Mouse (Mus musculus): ENCODE measurements at regions not wholly inside any gene's neighbourhood (a gene's known extent, or its start where the extent isn't known, plus 50 kb on each side); places are given as distances from the start of the nearest gene placed in this dataset.

GRCm38 (mm10) chr2:12764510-12764909 lies 159.3 kb upstream of the Pter start:
- no peak overlapping the region for H3K27ac ChIP-seq (replicated peaks)
- H3K4me2 ChIP-seq (replicated peaks): no peak overlapping the region
- H3K9me3 ChIP-seq: no peaks in the 10 kb centered on the region
- 84% methylated on average over 1 of the region's 1 CpGs for WGBS
- ATAC-seq (replicated peaks): no peak
- no peaks in the 10 kb centered on the region for H3K4me1 ChIP-seq
- no peak overlapping the region for H3K4me3 ChIP-seq
- no peaks in the 10 kb centered on the region for H3K36me3 ChIP-seq
- H3K27me3 ChIP-seq: no peaks in the 10 kb centered on the region
- H3K9ac ChIP-seq (replicated peaks): no peak overlapping the region

- Histone ChIP-seq H3K9ac (replicated peaks) (no peak overlapping the region), H3K4me2 (replicated peaks) (no peak overlapping the region), H3K36me3 (no peaks in the 10 kb centered on the region), H3K9me3 (no peaks in the 10 kb centered on the region), H3K4me1 (no peaks in the 10 kb centered on the region), H3K27ac (replicated peaks) (no peak overlapping the region), H3K4me3 (no peak overlapping the region), H3K27me3 (no peaks in the 10 kb centered on the region)
- WGBS: 74% methylated on average over 2 of the region's 2 CpGs
- ATAC-seq (replicated peaks): no peak
Measured at GRCm38 (mm10) chr2:12765336-12765735, 158.5 kb upstream of the Pter start.

GRCm38 (mm10) chr2:12776866-12777265 lies 147.0 kb upstream of the Pter start:
- H3K27me3 ChIP-seq: no peaks in the 10 kb centered on the region

DNA sequence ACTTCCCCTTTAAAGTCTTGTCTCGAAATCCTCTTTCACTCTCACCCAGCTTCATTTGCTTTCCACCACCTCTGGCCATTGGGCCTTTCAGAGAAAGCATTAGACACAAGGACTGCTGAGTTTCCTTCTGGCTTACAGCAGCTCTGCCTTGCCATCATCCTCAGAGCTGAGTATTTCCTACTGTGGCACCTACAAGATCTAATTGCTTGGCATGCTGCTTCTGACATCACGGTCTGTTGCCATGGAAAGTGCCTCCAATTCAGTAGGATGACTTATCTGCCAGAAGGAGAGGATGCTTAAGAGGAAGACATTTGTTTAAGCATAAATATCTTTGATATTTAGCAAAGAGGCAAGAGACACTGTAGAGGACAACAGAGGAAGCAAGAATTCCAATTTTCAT lies 146.1 kb upstream of the Pter start:
- Histone ChIP-seq H3K27ac (replicated peaks) (0 out of 2 replicates have a peak overlapping the region, but pooled peaks have one; percentile 17), H3K4me3 (no peak overlapping the region), H3K36me3 (no peaks in the 10 kb centered on the region), H3K9me3 (no peaks in the 10 kb centered on the region), H3K4me2 (replicated peaks) (no peak overlapping the region), H3K4me1 (no peaks in the 10 kb centered on the region), H3K9ac (replicated peaks) (no peak overlapping the region), H3K27me3 (no peaks in the 10 kb centered on the region)
- 67% methylated on average over 2 of the region's 2 CpGs for WGBS
- no peak for ATAC-seq (replicated peaks)

More at GRCm38 (mm10) chr2:12776866-12777265, 147.0 kb upstream of the Pter start:
- Histone ChIP-seq H3K4me3 (no peak overlapping the region), H3K27ac (replicated peaks) (0 out of 2 replicates have a peak overlapping the region, but pooled peaks have one; percentile 9), H3K9ac (replicated peaks) (no peak overlapping the region), H3K4me2 (replicated peaks) (no peak overlapping the region), H3K4me1 (no peaks in the 10 kb centered on the region), H3K9me3 (no peaks in the 10 kb centered on the region), H3K36me3 (no peaks in the 10 kb centered on the region)
- WGBS: 44% methylated on average over 3 of the region's 3 CpGs
- peak; percentile 74 for ATAC-seq (replicated peaks)

DNA sequence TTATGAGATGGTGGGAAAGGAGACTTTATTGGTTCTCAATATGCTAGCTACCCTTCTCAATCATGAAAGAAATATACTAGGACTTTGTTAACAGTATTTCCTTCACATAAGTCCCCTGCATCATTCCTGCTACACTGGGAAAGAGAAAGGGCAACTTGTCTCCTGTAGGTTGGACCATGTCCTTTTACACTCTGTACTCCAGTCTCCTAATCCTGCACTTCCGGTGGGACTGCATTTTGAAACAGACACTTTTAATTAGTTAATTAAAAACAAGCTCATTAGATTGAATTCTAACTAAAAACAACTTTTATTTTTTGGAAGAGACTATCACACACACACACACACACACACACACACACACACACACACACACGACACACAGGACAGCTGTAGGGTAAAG lies 131.2 kb upstream of the Pter start:
- H3K36me3 ChIP-seq: no peaks in the 10 kb centered on the region
- no peak overlapping the region for H3K27ac ChIP-seq (replicated peaks)
- 74% methylated on average over 2 of the region's 2 CpGs for WGBS
- H3K9me3 ChIP-seq: no peaks in the 10 kb centered on the region
- no peaks in the 10 kb centered on the region for H3K27me3 ChIP-seq
- no peaks in the 10 kb centered on the region for H3K4me1 ChIP-seq
- no peak for ATAC-seq (replicated peaks)
- H3K4me3 ChIP-seq: no peak overlapping the region
- H3K4me2 ChIP-seq (replicated peaks): no peak overlapping the region
- H3K9ac ChIP-seq (replicated peaks): no peak overlapping the region

GRCm38 (mm10) chr2:12797615-12798169 lies 126.1 kb upstream of the Pter start:
- ATAC-seq (replicated peaks): peak; percentile 66
- Histone ChIP-seq H3K27ac (replicated peaks) (no peak overlapping the region), H3K36me3 (no peaks in the 10 kb centered on the region), H3K27me3 (no peaks in the 10 kb centered on the region; the same call in 1 of the 2 replicates), H3K4me1 (no peaks in the 10 kb centered on the region), H3K4me3 (no peak overlapping the region), H3K9ac (replicated peaks) (no peak overlapping the region), H3K9me3 (no peaks in the 10 kb centered on the region), H3K4me2 (replicated peaks) (no peak overlapping the region)
- WGBS: 77% methylated on average over 1 of the region's 1 CpGs

DNA sequence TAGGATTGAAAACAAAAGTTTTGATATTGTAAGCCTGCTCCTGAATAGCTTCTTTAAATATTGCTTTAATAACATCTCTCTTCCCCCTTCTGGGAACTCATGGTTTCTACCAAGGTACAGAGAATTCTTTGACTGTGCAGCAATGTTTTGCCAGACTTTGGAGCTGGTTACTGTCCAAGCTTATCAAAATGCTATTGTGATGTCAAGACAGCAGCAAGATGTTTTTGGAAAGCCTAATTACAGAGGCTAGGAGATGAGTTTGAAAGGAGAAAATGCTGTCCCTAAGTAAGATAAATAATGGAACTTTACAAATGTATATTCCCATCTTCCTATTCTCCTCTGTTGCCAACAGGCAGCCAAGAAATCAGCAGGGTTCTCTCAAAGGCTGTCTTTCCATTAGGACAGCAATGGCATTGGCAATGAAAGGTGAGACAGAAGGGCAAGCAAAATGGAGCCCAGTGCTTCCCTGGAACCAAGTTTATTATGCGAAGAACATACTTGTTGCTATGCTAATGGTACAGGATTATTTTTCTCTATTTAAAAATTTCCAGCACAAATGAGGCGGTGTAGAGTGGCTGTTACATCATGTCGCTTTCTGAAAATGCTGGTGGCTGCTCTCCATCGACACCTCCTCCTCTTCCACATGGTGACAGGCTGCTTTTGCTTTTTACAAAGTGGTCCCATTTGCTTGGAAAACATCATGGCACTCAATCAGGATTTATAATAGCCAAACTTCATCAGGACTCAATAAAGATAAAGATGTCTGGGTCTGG lies 124.5 kb upstream of the Pter start:
- Histone ChIP-seq H3K27me3 (no peaks in the 10 kb centered on the region; the same call in 1 of the 2 replicates), H3K4me3 (no peak overlapping the region), H3K9me3 (no peaks in the 10 kb centered on the region), H3K4me2 (replicated peaks) (no peak overlapping the region), H3K9ac (replicated peaks) (no peak overlapping the region), H3K36me3 (no peaks in the 10 kb centered on the region), H3K27ac (replicated peaks) (no peak overlapping the region), H3K4me1 (no peaks in the 10 kb centered on the region)
- WGBS: 67% methylated on average over 4 of the region's 4 CpGs
- ATAC-seq (replicated peaks): peak; percentile 60; the same call in 1 of the 2 replicates

DNA sequence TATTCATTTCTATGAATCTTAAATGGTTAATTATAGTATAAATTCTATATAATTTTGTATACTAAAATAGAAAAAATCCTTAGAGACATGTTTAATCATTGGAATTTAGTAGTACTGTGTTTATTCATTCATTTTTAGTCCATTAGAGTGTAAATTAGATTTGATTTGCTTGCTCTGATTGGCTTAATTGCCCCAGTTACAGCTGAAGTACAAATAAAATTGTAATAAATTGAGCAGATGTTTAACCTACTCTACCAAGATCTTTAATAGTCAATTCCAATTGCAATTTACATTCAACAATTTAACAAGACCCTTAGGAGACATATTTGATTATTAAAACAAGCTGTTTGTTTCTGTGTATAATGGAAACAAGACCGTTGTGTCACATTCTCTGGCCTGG lies 121.2 kb upstream of the Pter start:
- Histone ChIP-seq H3K4me2 (replicated peaks) (no peak overlapping the region), H3K36me3 (no peaks in the 10 kb centered on the region), H3K4me3 (no peak overlapping the region), H3K9ac (replicated peaks) (no peak overlapping the region), H3K9me3 (no peaks in the 10 kb centered on the region), H3K27me3 (no peaks in the 10 kb centered on the region; the same call in 1 of the 2 replicates), H3K4me1 (no peaks in the 10 kb centered on the region), H3K27ac (replicated peaks) (no peak overlapping the region)
- 61% methylated on average over 1 of the region's 1 CpGs for WGBS
- ATAC-seq (replicated peaks): no peak

GRCm38 (mm10) chr2:12805096-12805495 lies 118.7 kb upstream of the Pter start:
- Histone ChIP-seq H3K27ac (replicated peaks) (no peak overlapping the region), H3K4me3 (no peak overlapping the region), H3K4me2 (replicated peaks) (no peak overlapping the region), H3K36me3 (no peaks in the 10 kb centered on the region), H3K9me3 (no peaks in the 10 kb centered on the region), H3K9ac (replicated peaks) (no peak overlapping the region), H3K4me1 (no peaks in the 10 kb centered on the region), H3K27me3 (no peaks in the 10 kb centered on the region; the same call in 1 of the 2 replicates)
- no peak for ATAC-seq (replicated peaks)
- WGBS: 83% methylated on average over 2 of the region's 2 CpGs

DNA sequence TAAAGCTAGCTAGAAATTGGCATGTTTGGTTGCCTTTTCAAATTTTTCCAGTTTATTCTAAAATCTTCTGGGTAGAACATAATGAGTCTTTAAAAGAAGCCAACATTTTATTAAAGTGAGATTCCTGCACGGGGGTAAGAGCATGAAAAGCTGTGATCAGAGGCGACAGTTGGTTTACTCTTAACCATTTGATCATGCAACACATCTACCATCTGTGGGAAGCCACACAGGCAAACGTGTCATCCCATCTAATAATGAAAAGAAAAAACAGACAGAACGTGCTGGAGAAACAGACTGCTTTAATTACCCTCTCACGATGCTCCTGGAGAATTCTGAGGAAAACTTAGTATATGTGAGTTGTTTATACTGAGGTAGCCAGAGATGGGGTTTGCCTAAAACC lies 115.4 kb upstream of the Pter start:
- WGBS: 48% methylated on average over 5 of the region's 5 CpGs
- Histone ChIP-seq H3K4me1 (no peaks in the 10 kb centered on the region), H3K36me3 (no peaks in the 10 kb centered on the region), H3K4me3 (no peak overlapping the region), H3K27me3 (no peaks in the 10 kb centered on the region), H3K9ac (replicated peaks) (no peak overlapping the region), H3K27ac (replicated peaks) (no peak overlapping the region), H3K9me3 (no peaks in the 10 kb centered on the region), H3K4me2 (replicated peaks) (no peak overlapping the region)
- ATAC-seq (replicated peaks): no peak

DNA sequence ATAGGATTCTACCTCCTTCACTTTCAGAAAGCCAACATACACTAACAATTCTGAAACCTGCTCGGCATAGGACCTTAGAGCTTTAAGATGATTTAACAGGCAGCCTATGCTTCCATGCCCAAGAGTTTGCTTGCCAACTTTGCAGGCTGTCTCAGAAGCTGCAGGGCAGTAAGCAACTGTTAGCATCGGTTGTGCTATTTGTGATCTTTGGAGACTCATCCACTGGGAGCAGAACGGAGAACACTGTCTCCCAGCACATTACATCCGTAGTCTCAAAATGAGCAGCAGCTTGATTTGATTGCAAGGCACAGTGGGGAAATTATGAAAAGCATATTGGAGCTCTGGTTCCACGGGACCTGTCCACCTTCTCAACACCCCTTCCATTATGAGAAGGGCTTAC lies 108.5 kb upstream of the Pter start:
- H3K4me1 ChIP-seq: no peaks in the 10 kb centered on the region
- no peak overlapping the region for H3K4me2 ChIP-seq (replicated peaks)
- no peak for ATAC-seq (replicated peaks)
- H3K27me3 ChIP-seq: no peaks in the 10 kb centered on the region
- WGBS: 76% methylated on average over 5 of the region's 5 CpGs
- H3K36me3 ChIP-seq: no peaks in the 10 kb centered on the region
- no peak overlapping the region for H3K27ac ChIP-seq (replicated peaks)
- no peak overlapping the region for H3K9ac ChIP-seq (replicated peaks)
- no peak overlapping the region for H3K4me3 ChIP-seq
- H3K9me3 ChIP-seq: no peaks in the 10 kb centered on the region

DNA sequence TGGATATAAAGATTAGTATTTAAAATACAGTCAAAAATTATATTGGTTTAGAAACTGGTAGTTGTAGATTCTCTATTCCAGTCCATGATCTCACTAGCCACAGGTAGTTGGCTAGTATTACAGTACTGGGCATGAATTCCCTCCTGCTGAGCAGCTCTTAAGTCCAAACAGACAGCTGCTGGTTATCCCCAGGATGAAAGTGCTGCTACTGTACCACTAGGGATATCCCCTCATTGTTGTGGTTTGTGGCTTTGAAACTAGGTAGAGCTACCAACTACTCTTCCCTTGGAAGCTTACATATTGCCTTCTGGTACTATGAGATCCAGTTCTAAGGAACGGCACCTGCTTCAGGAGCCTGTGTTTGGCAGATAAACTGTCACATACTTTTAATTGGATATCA lies 97.9 kb upstream of the Pter start:
- 95% methylated on average over 1 of the region's 1 CpGs for whole genome bisulfite sequencing
- Histone ChIP-seq H3K4me1 (no peaks in the 10 kb centered on the region), H3K4me3 (no peak overlapping the region), H3K36me3 (no peaks in the 10 kb centered on the region), H3K27ac (replicated peaks) (no peak overlapping the region), H3K4me2 (replicated peaks) (no peak overlapping the region), H3K9ac (replicated peaks) (no peak overlapping the region), H3K9me3 (no peaks in the 10 kb centered on the region), H3K27me3 (no peaks in the 10 kb centered on the region)
- ATAC-seq (replicated peaks): no peak

DNA sequence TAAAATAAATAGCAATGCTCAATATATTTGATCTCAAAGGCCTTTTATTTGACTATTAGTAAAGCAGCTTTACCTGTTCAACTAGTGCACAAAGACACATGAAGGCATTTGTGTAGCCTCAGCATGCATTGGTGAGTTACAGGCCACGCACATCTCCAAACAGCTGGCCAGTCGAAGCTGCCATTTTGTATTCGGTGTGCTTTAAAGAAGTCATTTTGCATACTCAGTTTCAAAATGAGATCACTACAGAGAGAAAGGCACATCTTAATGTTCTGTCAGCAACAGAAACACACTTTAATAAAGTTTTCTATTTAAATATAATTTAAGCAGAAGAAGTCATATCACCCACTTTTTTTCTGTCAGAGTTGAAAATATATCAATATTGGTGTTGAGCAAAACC lies 90.3 kb upstream of the Pter start:
- no peaks in the 10 kb centered on the region for H3K9me3 ChIP-seq
- H3K4me2 ChIP-seq (replicated peaks): no peak overlapping the region
- no peak for ATAC-seq (replicated peaks)
- no peaks in the 10 kb centered on the region for H3K4me1 ChIP-seq
- 95% methylated on average over 3 of the region's 3 CpGs for WGBS
- no peak overlapping the region for H3K4me3 ChIP-seq
- H3K9ac ChIP-seq (replicated peaks): no peak overlapping the region
- no peaks in the 10 kb centered on the region for H3K36me3 ChIP-seq
- no peaks in the 10 kb centered on the region for H3K27me3 ChIP-seq
- no peak overlapping the region for H3K27ac ChIP-seq (replicated peaks)
